In genomic region chr13:102644789-102645551, GRCm38 (mm10) we compare ENCODE assay signal across 8 mouse cellular contexts. TPM values are rescaled to one million over a fixed set of nuclear protein-coding genes. Genes with fewer than 3 reads are reported as not detected.
DNase-seq lines count a peak whose midpoint lies in the region; ATAC-seq and TF ChIP-seq lines count a peak whose summit lies in the region.

No protein-coding gene starts in this region.

- H3K9me3 ChIP-seq in forebrain, embryonic 11.5 days (ENCODE audit: control insufficient read depth, low read length) = no peaks in the 10 kb centered on the region
- no peaks in the 10 kb centered on the region for H3K9me3 ChIP-seq in heart, embryonic 16.5 days (replicated peaks; ENCODE audit: control insufficient read depth, low read length)
- no peaks in the 10 kb centered on the region for H3K9me3 ChIP-seq in midbrain, postnatal 0 days (ENCODE audit: low read length)
- no peaks in the 10 kb centered on the region for H3K9me3 ChIP-seq in stomach, embryonic 15.5 days

- H3K9ac ChIP-seq in forebrain, embryonic 11.5 days (ENCODE audit: low read length) = no peak overlapping the region
- H3K9ac ChIP-seq in heart, embryonic 16.5 days (ENCODE audit: low read length) = peak overlapping the region; percentile 54
- no peak overlapping the region for H3K9ac ChIP-seq in midbrain, postnatal 0 days (replicated peaks; ENCODE audit: low read length, poor library complexity, severe bottlenecking)
- no peak overlapping the region for H3K9ac ChIP-seq in stomach, embryonic 15.5 days

- peak; percentile 92 for TF ChIP-seq CTCF in midbrain, postnatal 0 days (IDR thresholded peaks at IDR 0.05)

- peak overlapping the region; percentile 29; the same call in 1 of the 2 replicates for H3K4me2 ChIP-seq in forebrain, embryonic 11.5 days (ENCODE audit: low read depth, low read length, severe bottlenecking)
- H3K4me2 ChIP-seq in heart, embryonic 16.5 days (ENCODE audit: low read depth, low read length) = peak overlapping the region; percentile 60
- H3K4me2 ChIP-seq in midbrain, postnatal 0 days (ENCODE audit: low read depth, low read length, poor library complexity, severe bottlenecking) = peak overlapping the region; percentile 21; the same call in 1 of the 2 replicates
- peak overlapping the region; percentile 35; the same call in 1 of the 2 replicates for H3K4me2 ChIP-seq in stomach, embryonic 15.5 days

- H3K4me1 ChIP-seq in forebrain, embryonic 11.5 days (replicated peaks; ENCODE audit: control insufficient read depth, insufficient read depth, low read length) = peaks cover 1% of the 10 kb centered on the region; the same call in 1 of the 2 replicates
- peaks cover 16% of the 10 kb centered on the region for H3K4me1 ChIP-seq in heart, embryonic 16.5 days (ENCODE audit: control insufficient read depth, insufficient read depth, low read length)
- H3K4me1 ChIP-seq in midbrain, postnatal 0 days (ENCODE audit: insufficient read depth, low read length) = peaks cover 6% of the 10 kb centered on the region; the same call in 1 of the 2 replicates
- peaks cover 4% of the 10 kb centered on the region; the same call in 1 of the 2 replicates for H3K4me1 ChIP-seq in stomach, embryonic 15.5 days

- peak; percentile 76 for ATAC-seq in forebrain, embryonic 11.5 days (replicated peaks; ENCODE audit: low FRiP score)
- 0 out of 2 replicates have a peak, but pooled peaks have one; percentile 41 for ATAC-seq in heart, embryonic 16.5 days (replicated peaks; ENCODE audit: extremely low read depth, insufficient read depth, low FRiP score)
- peak; percentile 80 for ATAC-seq in midbrain, postnatal 0 days (ENCODE audit: low FRiP score)
- ATAC-seq in stomach, embryonic 15.5 days (ENCODE audit: insufficient read depth, low FRiP score, low read depth) = 0 out of 2 replicates have a peak, but pooled peaks have one; percentile 38

- no peaks in the 10 kb centered on the region; the same call in 1 of the 2 replicates for H3K27me3 ChIP-seq in forebrain, embryonic 11.5 days (ENCODE audit: control insufficient read depth, insufficient read depth, low read length)
- no peaks in the 10 kb centered on the region for H3K27me3 ChIP-seq in heart, embryonic 16.5 days (ENCODE audit: control insufficient read depth, insufficient read depth, low read length)
- H3K27me3 ChIP-seq in midbrain, postnatal 0 days (ENCODE audit: insufficient read depth, low read length) = no peaks in the 10 kb centered on the region
- no peaks in the 10 kb centered on the region for H3K27me3 ChIP-seq in stomach, embryonic 15.5 days (replicated peaks)

- H3K4me3 ChIP-seq in forebrain, embryonic 11.5 days (ENCODE audit: low read depth, low read length) = no peak overlapping the region
- H3K4me3 ChIP-seq in heart, embryonic 16.5 days (ENCODE audit: low read length) = peak overlapping the region; percentile 26
- H3K4me3 ChIP-seq in midbrain, postnatal 0 days (ENCODE audit: low read depth, low read length) = no peak overlapping the region
- H3K4me3 ChIP-seq in stomach, embryonic 15.5 days (replicated peaks) = no peak overlapping the region

- peak; percentile 38 to 50 for DNase-seq in CD8-positive naive resting alpha-beta T cell, adult 2 months (ENCODE audit: low read depth in 2 of 2, low spot score in 2 of 2)
- DNase-seq in brain, embryonic 18.5 days (ENCODE audit: low read depth, low spot score) = peak; percentile 79
- DNase-seq in forebrain, embryonic 11.5 days (ENCODE audit: low spot score) = peak; percentile 71
- DNase-seq in kidney, postnatal 10 days = peak; percentile 84
- DNase-seq in liver = peak; percentile 43
- DNase-seq in midbrain, postnatal 0 days (ENCODE audit: low spot score) = peak; percentile 92

- no peaks in the 10 kb centered on the region for H3K36me3 ChIP-seq in forebrain, embryonic 11.5 days (ENCODE audit: control insufficient read depth, insufficient read depth, low read length)
- H3K36me3 ChIP-seq in heart, embryonic 16.5 days (ENCODE audit: control insufficient read depth, insufficient read depth) = no peaks in the 10 kb centered on the region
- no peaks in the 10 kb centered on the region for H3K36me3 ChIP-seq in midbrain, postnatal 0 days (ENCODE audit: insufficient read depth, low read length)
- H3K36me3 ChIP-seq in stomach, embryonic 15.5 days = no peaks in the 10 kb centered on the region

- WGBS in forebrain, embryonic 11.5 days = 28% methylated on average over 17 of the region's 17 CpGs
- 26% methylated on average over 17 of the region's 17 CpGs for WGBS in heart, embryonic 16.5 days
- WGBS in midbrain, postnatal 0 days = 13% methylated on average over 17 of the region's 17 CpGs
- WGBS in stomach, embryonic 15.5 days = 25% methylated on average over 17 of the region's 17 CpGs

- no peak overlapping the region for H3K27ac ChIP-seq in forebrain, embryonic 11.5 days (ENCODE audit: low read depth, low read length)
- no peak overlapping the region for H3K27ac ChIP-seq in heart, embryonic 16.5 days (ENCODE audit: low read length)
- H3K27ac ChIP-seq in midbrain, postnatal 0 days (ENCODE audit: low read depth, low read length) = no peak overlapping the region
- no peak overlapping the region for H3K27ac ChIP-seq in stomach, embryonic 15.5 days

RNA-seq across cellular contexts. Expression of gene Cd180, which starts 48.4 kb away (rescaled TPM):
- 0.41 and 0.60 TPM in 2 replicates for polyA plus RNA-seq in forebrain, embryonic 11.5 days (2014; fragmentation: Nextera tagmentation; extraction: Ambion mirVana)
- polyA plus RNA-seq in heart, embryonic 16.5 days (2015; fragmentation: Nextera tagmentation; extraction: Ambion mirVana) = 0.62 and 0.87 TPM in 2 replicates
- 1.3 and 3.2 TPM in 2 replicates for total RNA-seq in midbrain, postnatal 0 days (2014; rRNA removed)
- 0.58 and 0.60 TPM in 2 replicates for polyA plus RNA-seq in midbrain, postnatal 0 days (2015; fragmentation: Nextera tagmentation; extraction: Ambion mirVana)
- 0.63 and 0.83 TPM in 2 replicates for polyA plus RNA-seq in stomach, embryonic 15.5 days (2015; fragmentation: Nextera tagmentation; extraction: Ambion mirVana)
